Mouse (Mus musculus) MEL (cell line): Measurements from ENCODE around the gene Rnf149. TPM values are rescaled to one million over a fixed set of nuclear protein-coding genes. Genes with fewer than 3 reads are reported as not detected.

Source experiments
- DNase-seq: peaks from one replicate; pipeline ENCODE4 v3.0.0; 2011; ENCODE audit warnings: low read depth, low spot score
- H3K27ac ChIP-seq: 2 replicates; pipeline ENCODE4 v1.5.1; 2012; ENCODE audit warnings: low read depth, mild to moderate bottlenecking, control low read depth, low read length, moderate library complexity; ENCODE audit not compliant: control insufficient read depth
- H3K27me3 ChIP-seq, 2 experiments: fragments of 150-350 bp in 1 of 2; sonication (generic) in 1 of 2; 2 replicates each; pipeline ENCODE4 v1.6.1; 2012; ENCODE audit warnings: low read length in 2 of 2, mild to moderate bottlenecking in 2 of 2, improper control_type of control experiment in 1 of 2, moderate library complexity in 1 of 2; ENCODE audit not compliant: insufficient read depth in 2 of 2, control insufficient read depth in 1 of 2
- H3K36me3 ChIP-seq, 2 experiments: 2 replicates each; pipeline ENCODE4 v1.6.1; 2012 to 2014; ENCODE audit warnings: low read length in 2 of 2, improper control_type of control experiment in 1 of 2, inconsistent platforms in 1 of 2, mild to moderate bottlenecking in 1 of 2; ENCODE audit not compliant: insufficient read depth in 2 of 2, control insufficient read depth in 1 of 2
- H3K4me1 ChIP-seq, 2 experiments: fragments of 150-350 bp in 1 of 2; sonication (generic) in 1 of 2; 2 replicates each; pipeline ENCODE4 v1.6.1; 2012; ENCODE audit warnings: low read length in 2 of 2, improper control_type of control experiment in 1 of 2, mild to moderate bottlenecking in 1 of 2; ENCODE audit not compliant: insufficient read depth in 2 of 2, control insufficient read depth in 1 of 2
- H3K4me3 ChIP-seq, 2 experiments: fragments of 150-350 bp in 1 of 2; sonication (generic) in 1 of 2; 2 replicates each; pipeline ENCODE4 v1.5.1; 2012; ENCODE audit warnings: low read depth in 2 of 2, low read length in 2 of 2, mild to moderate bottlenecking in 2 of 2, moderate library complexity in 2 of 2, control low read depth in 1 of 2, improper control_type of control experiment in 1 of 2; ENCODE audit not compliant: control insufficient read depth in 1 of 2, insufficient read depth in 1 of 2
- H3K79me2 ChIP-seq: 2 replicates; pipeline ENCODE4 v1.6.1; 2012; ENCODE audit warnings: mild to moderate bottlenecking, low read length, moderate library complexity; ENCODE audit not compliant: control insufficient read depth, poor library complexity, insufficient read depth
- H3K9ac ChIP-seq: 2 replicates; pipeline ENCODE4 v1.6.1; 2012; ENCODE audit warnings: low read depth, mild to moderate bottlenecking, control low read depth, low read length, moderate library complexity; ENCODE audit not compliant: control insufficient read depth, poor library complexity, severe bottlenecking
- H3K9me3 ChIP-seq: fragments of 150-350 bp; sonication (generic); replicated peaks from 2 replicates; pipeline ENCODE4 v1.6.1; 2012; ENCODE audit warnings: mild to moderate bottlenecking, low read length, improper control_type of control experiment, moderate library complexity; ENCODE audit not compliant: insufficient read depth
- CHD2 ChIP-seq: IDR thresholded peaks from 2 replicates; pipeline ENCODE4 v1.6.1; 2011; ENCODE audit warnings: low read length, improper control_type of control experiment
- E2F4 ChIP-seq: IDR thresholded peaks from 2 replicates; pipeline ENCODE4 v1.6.1; 2011; ENCODE audit warnings: low read depth, low read length, improper control_type of control experiment, borderline replicate concordance
- ELF1 ChIP-seq: IDR thresholded peaks from 2 replicates; pipeline ENCODE4 v1.6.1; 2014; ENCODE audit warnings: low read depth, mild to moderate bottlenecking, inconsistent platforms, low read length, improper control_type of control experiment, moderate library complexity
- GABPA ChIP-seq: IDR thresholded peaks from 2 replicates; pipeline ENCODE4 v1.6.1; 2012; ENCODE audit warnings: low read depth, mild to moderate bottlenecking, inconsistent platforms, low read length, improper control_type of control experiment, moderate library complexity
- GATA1 ChIP-seq: IDR thresholded peaks from 2 replicates; pipeline ENCODE4 v1.6.1; 2011; ENCODE audit warnings: low read depth, low read length, improper control_type of control experiment
- HCFC1 ChIP-seq: IDR thresholded peaks from 2 replicates; pipeline ENCODE4 v1.6.1; 2012; ENCODE audit warnings: low read depth, mild to moderate bottlenecking, inconsistent platforms, low read length, improper control_type of control experiment, moderate library complexity
- JUND ChIP-seq: IDR thresholded peaks from 2 replicates; pipeline ENCODE4 v1.6.1; 2011; ENCODE audit warnings: low read depth, mild to moderate bottlenecking, improper control_type of control experiment, low read length
- KAT2A ChIP-seq: conservative IDR thresholded peaks from 2 replicates; pipeline ENCODE4 v1.6.1; 2012; ENCODE audit warnings: low read depth, low read length, improper control_type of control experiment, inconsistent platforms
- MAFK ChIP-seq: IDR thresholded peaks from 2 replicates; pipeline ENCODE4 v1.6.1; 2011; ENCODE audit warnings: low read depth, mild to moderate bottlenecking, low read length, improper control_type of control experiment, borderline replicate concordance
- MAX ChIP-seq: IDR thresholded peaks from 2 replicates; pipeline ENCODE4 v1.6.1; 2011; ENCODE audit warnings: low read length, improper control_type of control experiment
- MAZ ChIP-seq: IDR thresholded peaks from 2 replicates; pipeline ENCODE4 v1.6.1; 2012; ENCODE audit warnings: low read depth, mild to moderate bottlenecking, inconsistent platforms, low read length, improper control_type of control experiment
- MXI1 ChIP-seq: IDR thresholded peaks from 2 replicates; pipeline ENCODE4 v1.6.1; 2011; ENCODE audit warnings: mild to moderate bottlenecking, low read depth, low read length, improper control_type of control experiment
- MYB ChIP-seq: IDR thresholded peaks from 2 replicates; pipeline ENCODE4 v1.6.1; 2011; ENCODE audit warnings: mild to moderate bottlenecking, low read depth, low read length, improper control_type of control experiment
- MYC ChIP-seq: IDR thresholded peaks from 2 replicates; pipeline ENCODE4 v1.6.1; 2011; ENCODE audit warnings: low read depth, mild to moderate bottlenecking, low read length, improper control_type of control experiment, moderate library complexity
- NRF1 ChIP-seq: IDR thresholded peaks from 2 replicates; pipeline ENCODE4 v1.6.1; 2014; ENCODE audit warnings: low read depth, mild to moderate bottlenecking, inconsistent platforms, low read length, improper control_type of control experiment, moderate library complexity; ENCODE audit not compliant: poor library complexity, insufficient read depth, severe bottlenecking
- POLR2AphosphoS5 ChIP-seq: IDR thresholded peaks from 2 replicates; pipeline ENCODE4 v1.6.1; 2012; ENCODE audit warnings: low read depth, borderline replicate concordance, mild to moderate bottlenecking, inconsistent platforms, low read length, moderate library complexity, mixed read lengths
- SIN3A ChIP-seq: IDR thresholded peaks from 2 replicates; pipeline ENCODE4 v1.6.1; 2012; ENCODE audit warnings: low read length, improper control_type of control experiment, inconsistent platforms
- SMC3 ChIP-seq: IDR thresholded peaks from 2 replicates; pipeline ENCODE4 v1.6.1; 2011; ENCODE audit warnings: low read depth, low read length, improper control_type of control experiment
- TBP ChIP-seq: IDR thresholded peaks from 2 replicates; pipeline ENCODE4 v1.8.0; 2011; ENCODE audit warnings: low read depth, low read length, improper control_type of control experiment
- USF1 ChIP-seq: IDR thresholded peaks from 2 replicates; pipeline ENCODE4 v1.6.1; 2014; ENCODE audit warnings: low read depth, mild to moderate bottlenecking, inconsistent platforms, low read length, improper control_type of control experiment, moderate library complexity
- USF2 ChIP-seq, 2 experiments: IDR thresholded peaks; 2 replicates each; pipeline ENCODE4 v1.6.1; 2011 to 2012; ENCODE audit warnings: improper control_type of control experiment in 2 of 2, low read length in 2 of 2, borderline replicate concordance in 1 of 2, inconsistent platforms in 1 of 2, low read depth in 1 of 2, mild to moderate bottlenecking in 1 of 2; ENCODE audit not compliant: insufficient read depth in 1 of 2
- ZC3H11A ChIP-seq: IDR thresholded peaks from 2 replicates; pipeline ENCODE4 v1.6.1; 2012; ENCODE audit warnings: low read depth, mild to moderate bottlenecking, inconsistent platforms, low read length, improper control_type of control experiment
- polyA plus RNA-seq, 2 experiments: library from polyadenylated mRNA; stranded (reverse) in 1 of 2; unstranded in 1 of 2; fragments of >175 nt in 1 of 2; fragments of >200 nt in 1 of 2; gene quantifications; 2 replicates each; pipeline versions ENCODE4 v1.2.1 to v1.2.4; 2012; ENCODE audit warnings: low replicate concordance in 2 of 2, low read depth in 1 of 2; ENCODE audit not compliant: insufficient read length in 2 of 2, insufficient read depth in 1 of 2, missing spikeins in 1 of 2
- total RNA-seq: library from RNA; depleted of rRNA; stranded (reverse); fragments of 300-350 nt; gene quantifications from 2 replicates; pipeline ENCODE4 v1.2.3, GENCODE M21; 2012

The Rnf149 gene
- total and polyA plus RNA-seq, 3 experiments = 37.1 to 46.4 TPM; not detected in 1

- no peak for TF ChIP-seq TBP
- TF ChIP-seq NRF1 = no peak
- TF ChIP-seq SIN3A = no peak
- TF ChIP-seq CHD2 = no peak
- TF ChIP-seq USF1 = no peak
- TF ChIP-seq GABPA = no peak
- TF ChIP-seq ZC3H11A = no peak
- no peak for TF ChIP-seq MYB
- no peak for TF ChIP-seq MYC
- TF ChIP-seq JUND = no peak
- TF ChIP-seq MAFK = no peak
- no peak for TF ChIP-seq MAZ
- TF ChIP-seq SMC3 = no peak
- no peak for TF ChIP-seq ELF1
- no peak for TF ChIP-seq USF2 (IDR thresholded peaks at IDR 0.05; ENCODE audit: borderline replicate concordance in 1 of 2, insufficient read depth in 1 of 2, low read depth in 1 of 2, low read length in 2 of 2)
- TF ChIP-seq POLR2AphosphoS5 = no peak
- TF ChIP-seq, all 39 proteins: peak for 0
- H3K4me3 ChIP-seq = no peak overlapping the region
- no peaks in the 10 kb centered on the region; a peak in 1 of 4 replicates for H3K27me3 ChIP-seq
- no peak overlapping the region for H3K27ac ChIP-seq
- no peaks in the 10 kb centered on the region for H3K9me3 ChIP-seq
- DNase-seq = no peak
- peaks cover 7 to 13% of the 10 kb centered on the region in 2 experiments for H3K4me1 ChIP-seq
- peaks cover 28% of the 10 kb centered on the region for H3K79me2 ChIP-seq
- H3K9ac ChIP-seq = no peak overlapping the region
- H3K36me3 ChIP-seq = peaks cover 0 to 34% of the 10 kb centered on the region in 2 experiments; a peak in 2 of 4 replicates
These were observed 1.9 kb upstream of the Rnf149 start for GRCm38 (mm10) chr1:39579139-39579538.

GRCm38 (mm10) chr1:39578446-39578845 is 1.2 kb upstream of the Rnf149 start:
- no peak for DNase-seq
- no peak for TF ChIP-seq GATA1
- TF ChIP-seq MXI1 = no peak
- no peak for TF ChIP-seq MYC
- no peak for TF ChIP-seq KAT2A
- no peak for TF ChIP-seq MAX
- TF ChIP-seq E2F4 = no peak
- no peak for TF ChIP-seq HCFC1
- Histone ChIP-seq H3K27ac (no peak overlapping the region), H3K9me3 (no peaks in the 10 kb centered on the region), H3K27me3 (no peaks in the 10 kb centered on the region; a peak in 1 of 4 replicates), H3K4me1 (peaks cover 7 to 14% of the 10 kb centered on the region in 2 experiments), H3K4me3 (no peak overlapping the region), H3K9ac (no peak overlapping the region), H3K36me3 (peaks cover 0 to 37% of the 10 kb centered on the region in 2 experiments; a peak in 2 of 4 replicates), H3K79me2 (peaks cover 34% of the 10 kb centered on the region)
